In the genomic region with DNA sequence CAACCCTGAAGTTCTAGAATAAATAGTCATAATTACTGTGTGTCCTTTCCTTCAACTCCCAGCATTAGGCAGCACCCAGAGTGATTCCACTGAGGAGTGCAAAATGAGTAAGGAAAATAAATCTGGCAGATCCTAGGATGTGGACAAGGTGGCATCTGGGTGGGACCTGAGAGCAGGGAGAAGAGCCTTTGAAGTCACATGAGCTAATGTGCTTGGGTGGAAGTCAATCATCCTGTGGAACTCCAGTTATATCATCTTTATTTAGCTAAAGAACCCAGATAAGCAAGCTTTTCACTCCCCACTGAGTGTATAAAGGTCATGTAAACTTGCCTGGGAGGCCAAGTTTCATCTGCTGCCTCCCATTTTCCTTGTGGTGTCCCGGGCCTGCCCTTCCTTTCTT, we compare ENCODE assay signal across 17 mouse cellular contexts.
"Had no signal": no experiment of that assay in that cellular context is flagged by ENCODE, and none has a peak within 500 bp of the region (broad histone marks: within the 10 kb centered on the region; RNA-seq: fewer than 3 reads in every experiment).

No protein-coding gene starts in this region.

- H3K4me3 ChIP-seq: layer of hippocampus, adult 2 months; limb, embryonic 10.5 days; limb, embryonic 13.5 days; liver, embryonic 13.5 days; lung, embryonic 15.5 days; megakaryocyte, embryonic 14.5 days had no signal

- H3K9me3 ChIP-seq: limb, embryonic 10.5 days; limb, embryonic 13.5 days; liver, embryonic 13.5 days; lung, embryonic 15.5 days; megakaryocyte, embryonic 14.5 days had no signal

- H3K9ac ChIP-seq: limb, embryonic 13.5 days; liver, embryonic 13.5 days; lung, embryonic 15.5 days had no signal

- H3K36me3 ChIP-seq: limb, embryonic 10.5 days; limb, embryonic 13.5 days; liver, embryonic 13.5 days; lung, embryonic 15.5 days had no signal

- H3K4me1 ChIP-seq: limb, embryonic 10.5 days; limb, embryonic 13.5 days; liver, embryonic 13.5 days; lung, embryonic 15.5 days; megakaryocyte, embryonic 14.5 days had no signal

- DNase-seq: kidney, adult 9 months; kidney, postnatal 25 days; layer of hippocampus, adult 9-11 months; liver; liver, embryonic 13.5 days; lung, postnatal 10 days; lung, postnatal 36 days; midbrain, embryonic 14.5 days; thymus, adult 2 months; thymus, postnatal 25 days had no signal

- H3K4me2 ChIP-seq: limb, embryonic 13.5 days; liver, embryonic 13.5 days; lung, embryonic 15.5 days; midbrain, embryonic 11.5 days had no signal

- H3K27me3 ChIP-seq: limb, embryonic 13.5 days; liver, embryonic 13.5 days; lung, embryonic 15.5 days; megakaryocyte, embryonic 14.5 days had no signal

- H3K27ac ChIP-seq: kidney, postnatal 0 days; layer of hippocampus, adult 2 months; limb, embryonic 10.5 days; limb, embryonic 13.5 days; liver, embryonic 13.5 days; lung, embryonic 15.5 days had no signal
